Mouse (Mus musculus): Measurements from ENCODE around the gene Zfp2.

Gene Zfp2

DNA sequence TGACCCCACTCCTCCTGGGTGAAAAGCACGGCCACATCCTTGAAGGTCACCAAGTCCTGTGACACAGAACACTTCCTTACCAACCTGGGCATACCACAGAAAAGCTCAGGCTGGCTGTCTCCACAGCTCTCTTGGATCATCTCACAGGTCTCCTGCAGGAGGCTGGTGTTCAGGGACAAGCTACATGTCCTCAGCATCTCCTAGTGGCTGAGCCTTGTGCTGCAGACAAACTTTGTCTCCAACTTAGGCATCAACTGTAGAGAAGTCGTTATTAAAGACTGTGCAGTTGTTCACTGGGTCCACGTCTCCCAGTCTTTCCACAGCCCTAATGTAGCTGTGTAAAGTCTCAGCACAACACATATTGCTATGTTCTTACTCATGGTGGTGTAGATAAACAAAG, 32.2 kb downstream of the Zfp2 start:
- in situ Hi-C loops (cut with MboI, MseI), result no loop called here

DNA sequence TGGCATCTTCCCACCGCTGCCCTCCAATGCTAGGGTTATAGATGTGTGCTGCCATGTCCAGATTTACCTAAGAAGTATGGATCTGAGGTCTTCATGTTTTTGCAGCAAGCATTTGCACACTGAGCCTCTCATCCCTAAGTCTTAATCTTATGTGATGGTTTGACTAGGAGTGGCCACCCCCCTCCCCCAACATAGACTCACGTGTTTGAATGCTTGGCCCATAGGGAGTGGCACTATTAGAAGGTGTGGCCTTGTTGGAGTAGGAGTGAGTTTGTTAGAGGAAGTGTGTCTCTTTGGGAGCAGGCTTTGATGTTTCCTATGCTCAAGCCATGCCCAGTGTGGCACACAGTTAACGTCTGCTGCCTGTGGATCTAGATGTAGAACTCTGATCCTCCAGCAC, 37.3 kb downstream of the Zfp2 start:
- in situ Hi-C loops (cut with MboI, MseI), result no loop called here

DNA sequence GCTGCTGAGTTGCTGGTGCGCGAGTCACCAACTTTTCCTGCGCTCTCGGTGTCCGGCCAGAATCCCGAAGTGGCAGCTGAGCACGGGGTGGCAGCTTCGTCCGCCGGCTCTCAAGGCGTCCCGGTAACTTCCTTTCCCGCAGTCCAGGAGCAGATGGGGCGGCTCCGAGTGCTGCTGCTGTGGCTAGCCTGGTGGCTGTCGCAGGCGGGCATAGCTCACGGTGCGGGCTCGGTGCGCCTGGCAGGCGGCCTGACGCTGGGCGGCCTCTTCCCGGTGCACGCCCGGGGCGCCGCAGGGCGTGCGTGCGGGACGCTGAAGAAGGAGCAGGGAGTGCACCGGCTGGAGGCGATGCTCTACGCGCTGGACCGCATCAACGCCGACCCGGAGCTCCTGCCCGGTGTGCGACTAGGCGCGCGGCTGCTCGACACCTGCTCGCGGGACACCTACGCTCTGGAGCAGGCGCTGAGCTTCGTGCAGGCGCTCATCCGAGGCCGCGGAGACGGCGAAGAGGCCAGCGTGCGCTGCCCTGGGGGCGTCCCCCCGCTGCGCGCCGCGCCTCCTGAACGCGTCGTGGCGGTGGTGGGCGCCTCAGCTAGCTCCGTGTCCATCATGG, 64.9 kb downstream of the Zfp2 start:
- in situ Hi-C loops (cut with MboI, MseI), result no loop called here

DNA sequence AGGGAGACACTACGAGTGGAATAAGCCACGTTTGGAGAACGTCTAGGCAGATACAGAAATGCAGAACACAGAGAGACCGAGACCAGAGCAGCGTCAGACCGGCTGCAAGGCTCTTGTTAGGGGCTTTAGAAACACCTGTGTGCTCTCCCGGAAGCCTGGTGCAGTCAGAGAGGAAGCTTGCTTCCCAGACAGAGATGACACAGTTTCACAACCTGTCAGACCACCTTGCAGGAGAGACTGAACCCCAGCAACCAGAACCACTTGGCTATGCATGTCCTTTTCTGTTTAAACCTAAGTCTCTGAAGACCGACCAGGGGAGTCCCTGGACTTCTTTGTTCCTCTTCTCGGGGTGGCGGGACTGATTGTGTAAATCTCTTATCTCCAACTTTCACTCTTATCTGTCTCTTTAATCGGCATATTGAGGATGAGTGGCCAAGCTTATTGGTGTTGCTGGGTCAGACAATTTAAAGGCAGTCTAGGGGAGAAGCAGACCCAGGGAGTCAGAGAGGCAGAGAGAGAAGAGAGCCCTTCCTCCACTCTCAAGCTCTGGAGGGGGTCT, 65.7 kb downstream of the Zfp2 start, which contains the start of gene Grm6:
Gene Grm6 (plus strand): TSS at position 509 of the 559 bp plus-strand sequence.
- in situ Hi-C loops (cut with MboI, MseI), result no loop called here

DNA sequence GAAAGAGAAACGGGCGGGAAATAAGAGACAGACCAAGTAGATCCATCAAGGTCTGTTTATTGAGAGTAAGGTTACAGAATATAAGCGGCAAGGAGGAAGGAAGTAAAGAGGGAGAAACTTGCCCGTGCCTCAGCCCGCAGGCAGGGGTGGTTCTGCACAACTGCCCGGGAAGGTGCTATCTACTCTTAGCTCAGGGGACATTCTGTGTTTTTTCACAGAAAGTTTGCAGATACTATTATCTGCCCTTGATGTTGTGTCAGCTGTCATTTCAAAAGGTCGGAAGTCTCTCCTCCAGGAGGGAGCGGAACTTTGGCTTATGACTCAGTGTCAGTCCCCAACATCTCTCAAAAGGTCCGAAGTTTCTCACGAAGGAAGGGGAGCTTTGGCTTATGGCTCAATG, 66.7 kb downstream of the Zfp2 start:
- in situ Hi-C loops (cut with MboI, MseI), result loop anchor here in 1 of 2 experiments (25.0 kb wide), 1 partner anchor 838 kb away; the partner anchor contains the start of gene 0610009B22Rik

Measured in T-helper 17 cell (primary cell).